Mouse (Mus musculus): ENCODE measurements around the gene Krtap24-1. TPM values are rescaled to one million over a fixed set of nuclear protein-coding genes. Genes with fewer than 3 reads are reported as not detected.

The Krtap24-1 gene
- total RNA-seq (2012; rRNA removed): not detected in 2 replicates
- polyA plus RNA-seq (2012; ENCODE audit: insufficient read depth in 1 of 2, insufficient read length in 2 of 2, low read depth in 1 of 2, low replicate concordance in 2 of 2, missing spikeins in 1 of 2): not detected

DNA sequence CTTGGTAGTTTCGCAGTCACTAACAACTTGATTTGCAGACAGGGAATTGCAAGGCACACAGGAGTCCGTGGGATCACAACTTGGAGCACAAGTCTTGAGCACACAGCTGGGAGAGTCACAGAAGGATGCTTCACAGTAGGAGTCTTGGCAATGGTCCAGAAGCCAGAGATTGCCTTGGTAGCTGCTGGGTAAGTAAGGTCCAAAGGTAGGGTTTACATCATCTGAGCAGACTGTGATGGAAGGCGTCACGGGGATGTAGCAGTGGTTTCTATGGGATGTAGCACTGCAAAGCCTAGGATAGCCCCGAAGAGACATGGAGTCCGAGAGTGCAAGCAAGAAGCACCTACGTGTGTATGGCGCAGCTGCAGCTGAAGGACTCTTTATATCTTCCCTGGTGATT, at the start of gene Krtap24-1:
TSS of gene Krtap24-1 (minus strand) at position 358 of the 400 bp plus-strand sequence.
- Histone ChIP-seq H3K36me3 (ENCODE audit: control insufficient read depth in 1 of 2, insufficient read depth in 2 of 2, low read length in 2 of 2) (no peaks in the 10 kb centered on the region), H3K79me2 (ENCODE audit: control insufficient read depth, insufficient read depth, low read length, poor library complexity) (no peaks in the 10 kb centered on the region), H3K27ac (ENCODE audit: control insufficient read depth, low read depth, low read length) (no peak within 1 kb of the TSS), H3K9me3 (replicated peaks; ENCODE audit: insufficient read depth, low read length) (no peaks in the 10 kb centered on the region), H3K4me1 (ENCODE audit: control insufficient read depth in 1 of 2, insufficient read depth in 2 of 2, low read length in 2 of 2) (no peaks in the 10 kb centered on the region), H3K27me3 (ENCODE audit: control insufficient read depth in 1 of 2, insufficient read depth in 2 of 2, low read length in 2 of 2) (no peaks in the 10 kb centered on the region), H3K9ac (ENCODE audit: control insufficient read depth, low read depth, low read length, poor library complexity, severe bottlenecking) (no peak within 1 kb of the TSS), H3K4me3 (ENCODE audit: control insufficient read depth in 1 of 2, insufficient read depth in 1 of 2, low read depth in 2 of 2, low read length in 2 of 2) (no peak within 1 kb of the TSS)
- no peak for DNase-seq (ENCODE audit: low read depth, low spot score)
- no peak for TF ChIP-seq HCFC1 (IDR thresholded peaks at IDR 0.05; ENCODE audit: low read depth, low read length)

GRCm38 (mm10) chr16:88657426-88657825, 45.3 kb upstream of the Krtap24-1 start:
- H3K4me3 ChIP-seq (ENCODE audit: control insufficient read depth in 1 of 2, insufficient read depth in 1 of 2, low read depth in 2 of 2, low read length in 2 of 2): no peak overlapping the region
- H3K9ac ChIP-seq (ENCODE audit: control insufficient read depth, low read depth, low read length, poor library complexity, severe bottlenecking): no peak overlapping the region
- no peaks in the 10 kb centered on the region for H3K9me3 ChIP-seq (replicated peaks; ENCODE audit: insufficient read depth, low read length)
- H3K27me3 ChIP-seq (ENCODE audit: control insufficient read depth in 1 of 2, insufficient read depth in 2 of 2, low read length in 2 of 2): no peaks in the 10 kb centered on the region
- no peak for TF ChIP-seq USF2 (IDR thresholded peaks at IDR 0.05; ENCODE audit: borderline replicate concordance in 1 of 2, insufficient read depth in 1 of 2, low read depth in 1 of 2, low read length in 2 of 2)
- no peak for TF ChIP-seq ZMIZ1 (IDR thresholded peaks at IDR 0.05; ENCODE audit: low read depth, low read length)
- TF ChIP-seq ZC3H11A (IDR thresholded peaks at IDR 0.05; ENCODE audit: low read depth, low read length): no peak
- no peaks in the 10 kb centered on the region for H3K79me2 ChIP-seq (ENCODE audit: control insufficient read depth, insufficient read depth, low read length, poor library complexity)
- H3K36me3 ChIP-seq (ENCODE audit: control insufficient read depth in 1 of 2, insufficient read depth in 2 of 2, low read length in 2 of 2): no peaks in the 10 kb centered on the region
- no peaks in the 10 kb centered on the region for H3K4me1 ChIP-seq (ENCODE audit: control insufficient read depth in 1 of 2, insufficient read depth in 2 of 2, low read length in 2 of 2)
- no peak for DNase-seq (ENCODE audit: low read depth, low spot score)
- no peak overlapping the region for H3K27ac ChIP-seq (ENCODE audit: control insufficient read depth, low read depth, low read length)

DNA sequence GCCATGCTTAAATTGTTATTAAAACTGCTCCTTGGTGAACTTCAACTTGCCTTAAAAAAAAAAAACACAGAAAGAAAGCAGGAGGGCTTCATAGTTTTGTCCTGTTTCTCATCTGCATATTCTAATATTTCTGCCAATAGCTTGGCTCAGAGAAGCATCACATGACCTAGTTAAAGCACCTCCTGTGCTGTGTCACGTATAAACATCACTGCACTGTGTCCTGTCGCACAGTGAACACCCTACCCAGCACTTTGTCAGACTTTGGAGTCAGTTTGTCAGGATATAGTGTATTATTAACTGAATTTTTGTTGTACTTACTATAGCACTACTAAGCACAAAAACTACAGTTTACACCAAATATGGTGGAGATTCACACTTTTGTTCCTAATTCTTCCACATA, 39.9 kb upstream of the Krtap24-1 start:
- no peak overlapping the region for H3K4me3 ChIP-seq (ENCODE audit: control insufficient read depth in 1 of 2, insufficient read depth in 1 of 2, low read depth in 2 of 2, low read length in 2 of 2)
- TF ChIP-seq POLR2AphosphoS2 (IDR thresholded peaks at IDR 0.05; ENCODE audit: low read length) (no peak), JUND (IDR thresholded peaks at IDR 0.05; ENCODE audit: low read depth, low read length) (no peak)
- no peaks in the 10 kb centered on the region for H3K4me1 ChIP-seq (ENCODE audit: control insufficient read depth in 1 of 2, insufficient read depth in 2 of 2, low read length in 2 of 2)
- H3K27me3 ChIP-seq (ENCODE audit: control insufficient read depth in 1 of 2, insufficient read depth in 2 of 2, low read length in 2 of 2): no peaks in the 10 kb centered on the region
- no peaks in the 10 kb centered on the region for H3K36me3 ChIP-seq (ENCODE audit: control insufficient read depth in 1 of 2, insufficient read depth in 2 of 2, low read length in 2 of 2)
- H3K9ac ChIP-seq (ENCODE audit: control insufficient read depth, low read depth, low read length, poor library complexity, severe bottlenecking): no peak overlapping the region
- no peak for DNase-seq (ENCODE audit: low read depth, low spot score)
- H3K79me2 ChIP-seq (ENCODE audit: control insufficient read depth, insufficient read depth, low read length, poor library complexity): no peaks in the 10 kb centered on the region
- no peaks in the 10 kb centered on the region for H3K9me3 ChIP-seq (replicated peaks; ENCODE audit: insufficient read depth, low read length)
- H3K27ac ChIP-seq (ENCODE audit: control insufficient read depth, low read depth, low read length): no peak overlapping the region

GRCm38 (mm10) chr16:88651082-88651481, 39.0 kb upstream of the Krtap24-1 start:
- Histone ChIP-seq H3K27ac (ENCODE audit: control insufficient read depth, low read depth, low read length) (no peak overlapping the region), H3K4me1 (ENCODE audit: control insufficient read depth in 1 of 2, insufficient read depth in 2 of 2, low read length in 2 of 2) (no peaks in the 10 kb centered on the region), H3K4me3 (ENCODE audit: control insufficient read depth in 1 of 2, insufficient read depth in 1 of 2, low read depth in 2 of 2, low read length in 2 of 2) (no peak overlapping the region), H3K27me3 (ENCODE audit: control insufficient read depth in 1 of 2, insufficient read depth in 2 of 2, low read length in 2 of 2) (no peaks in the 10 kb centered on the region), H3K79me2 (ENCODE audit: control insufficient read depth, insufficient read depth, low read length, poor library complexity) (no peaks in the 10 kb centered on the region), H3K9me3 (replicated peaks; ENCODE audit: insufficient read depth, low read length) (no peaks in the 10 kb centered on the region), H3K36me3 (ENCODE audit: control insufficient read depth in 1 of 2, insufficient read depth in 2 of 2, low read length in 2 of 2) (no peaks in the 10 kb centered on the region), H3K9ac (ENCODE audit: control insufficient read depth, low read depth, low read length, poor library complexity, severe bottlenecking) (no peak overlapping the region)
- TF ChIP-seq RCOR1 (IDR thresholded peaks at IDR 0.05; ENCODE audit: low read depth, low read length) (no peak), GABPA (IDR thresholded peaks at IDR 0.05; ENCODE audit: low read depth, low read length) (no peak), MYB (IDR thresholded peaks at IDR 0.05; ENCODE audit: low read depth, low read length) (no peak), TAL1 (IDR thresholded peaks at IDR 0.05; ENCODE audit: low read length) (no peak)
- no peak for DNase-seq (ENCODE audit: low read depth, low spot score)

All from MEL (cell line).